Mouse (Mus musculus) liver, postnatal 0 days (tissue): ENCODE measurements around the gene Utrn. TPM values are rescaled to one million over a fixed set of nuclear protein-coding genes. Genes with fewer than 3 reads are reported as not detected.

Experiments
- ATAC-seq: fragments of 200-750 bp; cut with Nextera tagmentation; 2 replicates; pipeline ENCODE4 v1.8.0; 2017; ENCODE audit warnings: mild to moderate bottlenecking, moderate library complexity
- DNase-seq: peaks from one replicate; pipeline ENCODE4 v3.0.0-alpha.2; 2016
- H3K27ac ChIP-seq: fragments of 300-500 bp; sonication (generic); 2 replicates; pipeline ENCODE4 v1.5.1; 2014; ENCODE audit warnings: antibody characterized with exemption, moderate library complexity, mild to moderate bottlenecking, low read depth
- H3K27me3 ChIP-seq: fragments of 300-500 bp; sonication (generic); 2 replicates; pipeline ENCODE4 v1.6.1; 2014; ENCODE audit warnings: low read length, control low read depth, mixed read lengths; ENCODE audit not compliant: insufficient read depth
- H3K36me3 ChIP-seq: fragments of 300-500 bp; sonication (generic); replicated peaks from 2 replicates; pipeline ENCODE4 v1.6.1; 2014; ENCODE audit warnings: mild to moderate bottlenecking, control low read depth, low read length, moderate library complexity, mixed read lengths; ENCODE audit not compliant: insufficient read depth
- H3K4me1 ChIP-seq: fragments of 300-500 bp; sonication (generic); 2 replicates; pipeline ENCODE4 v1.6.1; 2014; ENCODE audit warnings: antibody characterized with exemption, mild to moderate bottlenecking, control low read depth; ENCODE audit not compliant: insufficient read depth
- H3K4me2 ChIP-seq: fragments of 300-500 bp; sonication (generic); 2 replicates; pipeline ENCODE4 v1.6.1; 2014; ENCODE audit warnings: low read depth, mild to moderate bottlenecking, low read length, moderate library complexity, mixed read lengths
- H3K4me3 ChIP-seq: fragments of 300-500 bp; sonication (generic); 2 replicates; pipeline ENCODE4 v1.5.1; 2014; ENCODE audit warnings: low read depth, low read length
- H3K9ac ChIP-seq: fragments of 300-500 bp; sonication (generic); replicated peaks from 2 replicates; pipeline ENCODE4 v1.6.1; 2014; ENCODE audit warnings: mild to moderate bottlenecking, moderate library complexity
- H3K9me3 ChIP-seq: fragments of 300-500 bp; sonication (generic); 2 replicates; pipeline ENCODE4 v1.6.1; 2016; ENCODE audit warnings: mild to moderate bottlenecking, control low read depth, low read length, mixed read lengths
- CTCF ChIP-seq: sonication (generic); IDR thresholded peaks from 2 replicates; pipeline ENCODE4 v1.5.1; 2016; ENCODE audit warnings: antibody characterized with exemption, low read depth
- EP300 ChIP-seq: IDR thresholded peaks from 2 replicates; pipeline ENCODE4 v1.6.1; 2016; ENCODE audit warnings: antibody characterized with exemption, low read depth, mild to moderate bottlenecking
- WGBS: fragments of 180-500 bp; shearing (Covaris S2); extraction: QIAGEN DNeasy Blood & Tissue Kit; methylation state at CpG from one replicate; pipeline ENCODE4 v1.1.7; 2014; ENCODE audit not compliant: insufficient replicate concordance; 5-methylcytosine and 5-hydroxymethylcytosine counted together
- polyA plus RNA-seq: library from polyadenylated mRNA; unstranded; fragments of >200 nt; fragmentation: Nextera tagmentation; extraction: Ambion mirVana; gene quantifications from 2 replicates; pipeline ENCODE4 v1.2.1, GENCODE M21; 2015

Gene Utrn
- polyA plus RNA-seq, 1 experiment from 2014 or later, result 9.7 TPM

DNA sequence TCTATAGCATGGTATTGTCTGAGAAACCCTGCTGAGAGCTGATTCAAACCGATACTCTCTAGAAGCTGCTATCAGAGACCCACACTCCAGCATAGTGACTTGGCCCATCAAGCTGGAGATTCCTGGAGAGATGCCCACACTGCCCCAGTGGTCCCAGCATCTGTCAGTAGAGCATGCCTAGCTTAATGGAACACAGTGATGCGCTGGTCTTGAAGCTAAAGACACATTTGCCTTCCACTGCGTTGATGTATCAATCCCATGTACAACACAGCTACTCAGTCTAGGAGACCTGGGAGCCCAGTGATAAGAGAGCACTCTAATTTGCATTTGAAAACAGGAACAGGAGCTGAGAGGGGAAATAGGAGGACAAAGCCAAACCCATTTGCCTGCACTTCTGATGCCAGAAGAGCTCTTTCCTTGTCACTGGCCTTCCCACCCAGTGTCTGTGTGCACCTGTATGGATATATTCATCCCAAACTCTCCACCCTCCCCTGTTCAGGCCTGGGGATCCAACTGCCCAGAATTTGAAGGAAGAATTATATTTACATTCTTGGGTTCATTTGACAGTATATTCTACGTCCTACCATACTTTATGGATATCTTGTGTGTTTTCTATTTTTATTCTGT lies 379.5 kb downstream of the Utrn start:
- WGBS, result 65% methylated on average over 4 of the region's 4 CpGs
- no peak for ATAC-seq
- H3K27ac ChIP-seq, result no peak overlapping the region

DNA sequence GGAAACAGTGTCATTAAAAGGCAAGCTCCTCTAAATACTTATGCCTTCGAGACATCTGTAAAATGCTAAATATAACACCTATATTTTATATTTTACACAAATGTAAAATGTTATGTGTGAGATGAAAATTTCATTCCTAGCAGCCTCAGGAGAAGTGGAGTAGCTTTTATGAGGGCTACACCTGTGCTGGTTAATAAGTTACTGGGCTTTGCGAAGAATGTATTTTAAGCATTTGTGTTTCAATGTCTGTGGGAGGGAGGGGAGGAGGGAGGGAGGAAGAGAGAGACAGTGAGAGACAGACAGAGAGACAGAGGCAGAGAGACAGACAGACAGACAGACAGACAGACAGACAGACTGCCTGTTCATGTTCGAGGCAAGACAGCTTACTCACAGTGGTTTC lies 380.6 kb downstream of the Utrn start:
- Histone ChIP-seq H3K27ac (no peak overlapping the region), H3K9me3 (no peaks in the 10 kb centered on the region), H3K9ac (no peak overlapping the region), H3K4me3 (no peak overlapping the region), H3K27me3 (no peaks in the 10 kb centered on the region), H3K4me1 (peaks cover 3% of the 10 kb centered on the region; the same call in 1 of the 2 replicates), H3K36me3 (no peaks in the 10 kb centered on the region), H3K4me2 (no peak overlapping the region)
- ATAC-seq (no peak), DNase-seq (no peak)
- no peak for TF ChIP-seq CTCF
- no peak for TF ChIP-seq EP300
- 64% methylated on average over 3 of the region's 3 CpGs for WGBS

More for the DNA sequence above, 379.5 kb downstream of the Utrn start:
- H3K4me1 ChIP-seq, result peaks cover 3% of the 10 kb centered on the region; the same call in 1 of the 2 replicates
- H3K27me3 ChIP-seq, result no peaks in the 10 kb centered on the region
- H3K4me2 ChIP-seq, result no peak overlapping the region
- H3K36me3 ChIP-seq, result no peaks in the 10 kb centered on the region
- no peak for DNase-seq
- H3K9ac ChIP-seq, result no peak overlapping the region
- H3K4me3 ChIP-seq, result no peak overlapping the region
- TF ChIP-seq EP300, result no peak
- H3K9me3 ChIP-seq, result no peaks in the 10 kb centered on the region

- Histone ChIP-seq H3K27ac (no peak overlapping the region), H3K27me3 (no peaks in the 10 kb centered on the region), H3K9me3 (no peaks in the 10 kb centered on the region), H3K9ac (no peak overlapping the region), H3K4me2 (no peak overlapping the region), H3K36me3 (no peaks in the 10 kb centered on the region), H3K4me3 (no peak overlapping the region), H3K4me1 (peaks cover 3% of the 10 kb centered on the region; the same call in 1 of the 2 replicates)
- DNase-seq, result no peak
- no peak for ATAC-seq
- no peak for TF ChIP-seq EP300
- TF ChIP-seq CTCF, result no peak
- 81% methylated on average over 5 of the region's 5 CpGs for WGBS
Measured at GRCm38 (mm10) chr10:12488117-12488516, 381.0 kb downstream of the Utrn start.

GRCm38 (mm10) chr10:12483494-12483893 lies 385.7 kb downstream of the Utrn start:
- WGBS, result 89% methylated on average over 1 of the region's 1 CpGs
- Histone ChIP-seq H3K4me1 (no peaks in the 10 kb centered on the region), H3K36me3 (no peaks in the 10 kb centered on the region; the same call in 1 of the 2 replicates), H3K4me2 (no peak overlapping the region), H3K9me3 (no peaks in the 10 kb centered on the region), H3K9ac (no peak overlapping the region), H3K27me3 (no peaks in the 10 kb centered on the region), H3K27ac (no peak overlapping the region), H3K4me3 (no peak overlapping the region)
- no peak for ATAC-seq
- TF ChIP-seq CTCF (no peak), EP300 (no peak)
- DNase-seq, result no peak

DNA sequence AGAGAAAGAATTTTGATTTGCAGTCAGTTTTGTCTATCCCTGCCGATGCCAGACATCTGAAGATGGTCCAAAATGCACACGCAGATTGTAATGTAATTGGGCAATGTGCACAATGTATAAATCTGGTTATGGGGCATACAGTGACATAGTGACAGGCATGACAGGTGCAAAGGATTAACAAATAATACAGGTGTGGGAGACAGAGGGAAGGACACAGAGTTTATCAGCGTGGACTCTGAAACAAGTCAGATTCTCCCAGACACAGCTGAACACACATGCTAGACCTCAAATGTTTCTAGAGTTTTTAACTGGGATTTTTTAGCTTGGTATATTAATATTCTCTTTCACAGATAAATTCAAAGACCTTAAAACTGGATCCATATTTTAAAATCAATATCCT lies 386.2 kb downstream of the Utrn start:
- DNase-seq, result no peak
- no peak for ATAC-seq
- 78% methylated on average over 3 of the region's 3 CpGs for WGBS

GRCm38 (mm10) chr10:12474850-12475621 lies 394.1 kb downstream of the Utrn start:
- Histone ChIP-seq H3K9me3 (no peaks in the 10 kb centered on the region), H3K27me3 (no peaks in the 10 kb centered on the region), H3K9ac (no peak overlapping the region), H3K36me3 (no peaks in the 10 kb centered on the region), H3K27ac (no peak overlapping the region), H3K4me2 (no peak overlapping the region), H3K4me3 (no peak overlapping the region), H3K4me1 (no peaks in the 10 kb centered on the region; the same call in 1 of the 2 replicates)
- 88% methylated on average over 14 of the region's 14 CpGs for WGBS
- DNase-seq (no peak), ATAC-seq (no peak)
- TF ChIP-seq EP300 (no peak), CTCF (no peak)

More for the DNA sequence above, 386.2 kb downstream of the Utrn start:
- H3K27ac ChIP-seq, result no peak overlapping the region
- H3K4me2 ChIP-seq, result no peak overlapping the region
- no peaks in the 10 kb centered on the region for H3K27me3 ChIP-seq
- H3K4me1 ChIP-seq, result no peaks in the 10 kb centered on the region
- no peaks in the 10 kb centered on the region for H3K9me3 ChIP-seq
- no peak overlapping the region for H3K4me3 ChIP-seq
- H3K36me3 ChIP-seq, result no peaks in the 10 kb centered on the region; the same call in 1 of the 2 replicates
- no peak overlapping the region for H3K9ac ChIP-seq
- TF ChIP-seq CTCF, result no peak
- TF ChIP-seq EP300, result no peak
